Mouse (Mus musculus) gastrocnemius, postnatal 36 days (tissue): ENCODE results near the gene Bace2. TPM values are rescaled to one million over a fixed set of nuclear protein-coding genes. Genes with fewer than 3 reads are reported as not detected.

Experiments
- DNase-seq, 2 experiments: peaks; one replicate each; pipeline ENCODE4 v3.0.0; 2022
- intact Hi-C: fragments of 180-260 bp; cut with DNase I; formaldehyde crosslinking; loops from one replicate; pipeline ENCODE4 v1.15.1; 2025
- total RNA-seq, 2 experiments: library from RNA; stranded (reverse); gene quantifications; 2 replicates each; pipeline ENCODE4 v1.2.3; 2021

Gene Bace2
- total RNA-seq, 2 experiments from 2014 or later: 3.4 to 6.4 TPM

- intact Hi-C loops: no loop called here
- no peak for DNase-seq
Observed at GRCm38 (mm10) chr16:97462481-97463181, 106.1 kb downstream of the Bace2 start, which contains the start of gene Mx1. TSS of gene Mx1 (minus strand) at chr16:97462907.

GRCm38 (mm10) chr16:97466182-97466957 is 109.8 kb downstream of the Bace2 start:
- intact Hi-C loops: loop anchor here (5.0 kb wide), 1 partner anchor 154 kb away; no protein-coding TSS in a partner anchor
- no peak for DNase-seq

- DNase-seq: no peak
- intact Hi-C loops: loop anchor here (5.0 kb wide), 1 partner anchor 155 kb away; no protein-coding TSS in a partner anchor
Observed at GRCm38 (mm10) chr16:97467472-97467871, 110.9 kb downstream of the Bace2 start.

GRCm38 (mm10) chr16:97467993-97468791 is 111.7 kb downstream of the Bace2 start:
- no peak for DNase-seq
- intact Hi-C loops: loop anchor here (5.0 kb wide), 1 partner anchor 156 kb away; no protein-coding TSS in a partner anchor

GRCm38 (mm10) chr16:97474671-97475070 is 118.1 kb downstream of the Bace2 start:
- intact Hi-C loops: no loop called here

GRCm38 (mm10) chr16:97475581-97475980 is 119.0 kb downstream of the Bace2 start:
- peak in 1 of 2 experiments; percentile 9 for DNase-seq
- intact Hi-C loops: no loop called here

More at GRCm38 (mm10) chr16:97474671-97475070, 118.1 kb downstream of the Bace2 start:
- DNase-seq: no peak

- intact Hi-C loops: no loop called here
- DNase-seq: no peak
Observed at GRCm38 (mm10) chr16:97476524-97476923, 120.0 kb downstream of the Bace2 start.

- no peak for DNase-seq
- intact Hi-C loops: no loop called here
Observed at GRCm38 (mm10) chr16:97478655-97479054, 122.1 kb downstream of the Bace2 start.

- no peak for DNase-seq
- intact Hi-C loops: no loop called here
Observed at GRCm38 (mm10) chr16:97492369-97492768, 135.8 kb downstream of the Bace2 start.

Other genes starting within 250 kb of the Bace2 start
- gene Dscam, start 186.0 kb upstream of the Bace2 start, total RNA-seq: not detected
- gene Mx1, start 106.2 kb downstream of the Bace2 start, total RNA-seq: under 1 TPM; 0.26 to 0.49 TPM
- not detected for gene Fam3b, start 158.1 kb downstream of the Bace2 start, total RNA-seq